Mouse (Mus musculus) midbrain, embryonic 10.5 days (tissue): ENCODE results near the gene Nppa. TPM values are rescaled to one million over a fixed set of nuclear protein-coding genes. Genes with fewer than 3 reads are reported as not detected.
A peak's percentile ranks its signal among the peaks of the same experiment; 100 is the strongest.

ENCODE experiments used
- DNase-seq: peaks from one replicate; pipeline ENCODE4 v3.0.0-alpha.2; 2017; ENCODE audit warnings: low spot score
- H3K27ac ChIP-seq: fragments of 300-500 bp; sonication (generic); replicated peaks from 2 replicates; pipeline ENCODE4 v1.5.1; 2016; ENCODE audit warnings: mild to moderate bottlenecking
- H3K27me3 ChIP-seq: fragments of 300-500 bp; sonication (generic); 2 replicates; pipeline ENCODE4 v1.6.1; 2016; ENCODE audit warnings: low read depth, mild to moderate bottlenecking; ENCODE audit not compliant: poor library complexity, severe bottlenecking
- H3K36me3 ChIP-seq: fragments of 300-500 bp; sonication (generic); 2 replicates; pipeline ENCODE4 v1.6.1; 2016; ENCODE audit warnings: mild to moderate bottlenecking, moderate library complexity
- H3K4me1 ChIP-seq: fragments of 300-500 bp; sonication (generic); 2 replicates; pipeline ENCODE4 v1.6.1; 2016
- H3K4me3 ChIP-seq: fragments of 300-500 bp; sonication (generic); 2 replicates; pipeline ENCODE4 v1.5.1; 2016; ENCODE audit warnings: mild to moderate bottlenecking, moderate library complexity
- H3K9me3 ChIP-seq: fragments of 300-500 bp; sonication (generic); replicated peaks from 2 replicates; pipeline ENCODE4 v1.6.1; 2016; ENCODE audit warnings: mild to moderate bottlenecking
- WGBS: fragments of 180-500 bp; shearing (Covaris S2); methylation state at CpG from one replicate; pipeline ENCODE4 v1.1.7; 2016; 5-methylcytosine and 5-hydroxymethylcytosine counted together
- polyA plus RNA-seq: library from polyadenylated mRNA; unstranded; fragments of >200 nt; fragmentation: Nextera tagmentation; extraction: Ambion mirVana; gene quantifications from 2 replicates; pipeline ENCODE4 v1.2.1, GENCODE M21; 2016

The Nppa gene
- polyA plus RNA-seq, 1 experiment from 2014 or later, result 0.25 TPM

DNA sequence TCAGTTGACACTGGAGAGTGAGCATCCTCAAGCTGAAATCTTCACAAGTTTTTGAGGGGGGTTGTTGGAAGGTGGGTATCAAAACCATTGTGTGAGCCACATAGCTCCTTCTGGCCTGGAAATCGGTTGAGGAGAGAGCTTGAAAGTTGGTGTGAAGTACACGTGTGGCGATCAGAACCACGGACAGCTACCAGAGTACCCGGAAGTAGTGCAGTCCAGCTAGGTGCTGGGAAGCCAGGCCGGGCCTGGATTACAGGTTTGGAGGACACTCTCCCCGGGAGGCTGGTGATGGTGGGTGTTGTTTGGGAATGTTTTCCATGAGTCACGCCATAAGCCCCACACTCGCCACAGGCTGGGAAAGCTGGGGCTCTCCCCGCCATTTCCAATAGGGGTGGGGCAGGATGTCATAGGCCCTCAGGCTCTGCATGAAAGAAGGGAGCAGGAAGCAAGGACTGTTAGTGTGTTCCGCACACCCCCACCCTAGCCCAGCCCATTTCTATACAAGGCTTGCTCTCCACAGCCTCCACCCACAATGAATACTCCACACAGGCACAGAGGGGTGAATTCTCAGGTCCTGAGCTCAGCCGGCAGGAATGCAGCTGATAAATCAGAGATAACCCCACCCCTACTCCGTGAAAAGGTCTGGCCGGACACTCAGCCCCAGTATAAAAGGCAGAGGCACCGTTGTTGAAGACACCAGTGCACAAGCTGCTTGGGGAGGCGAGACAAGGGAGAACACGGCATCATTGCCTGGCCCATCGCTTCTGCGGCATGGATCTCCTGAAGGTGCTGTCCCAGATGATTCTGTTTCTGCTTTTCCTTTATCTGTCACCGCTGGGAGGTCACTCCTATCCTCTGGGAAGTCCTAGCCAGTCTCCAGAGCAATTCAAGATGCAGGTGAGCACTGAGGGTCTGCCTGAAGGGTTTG is 15.1 kb upstream of the Nppa start, which contains the start of gene Nppb:
Gene Nppb (plus strand): TSS at position 584 of the 928 bp plus-strand sequence.
- H3K4me3 ChIP-seq, result no peak within 1 kb of the TSS
- no peaks in the 10 kb centered on the region for H3K36me3 ChIP-seq
- WGBS, result 39% methylated on average over 20 of the region's 20 CpGs
- DNase-seq, result peak; percentile 34
- no peak within 1 kb of the TSS for H3K27ac ChIP-seq
- H3K4me1 ChIP-seq, result peaks cover 7% of the 10 kb centered on the region
- no peaks in the 10 kb centered on the region for H3K27me3 ChIP-seq
- H3K9me3 ChIP-seq, result no peaks in the 10 kb centered on the region

DNA sequence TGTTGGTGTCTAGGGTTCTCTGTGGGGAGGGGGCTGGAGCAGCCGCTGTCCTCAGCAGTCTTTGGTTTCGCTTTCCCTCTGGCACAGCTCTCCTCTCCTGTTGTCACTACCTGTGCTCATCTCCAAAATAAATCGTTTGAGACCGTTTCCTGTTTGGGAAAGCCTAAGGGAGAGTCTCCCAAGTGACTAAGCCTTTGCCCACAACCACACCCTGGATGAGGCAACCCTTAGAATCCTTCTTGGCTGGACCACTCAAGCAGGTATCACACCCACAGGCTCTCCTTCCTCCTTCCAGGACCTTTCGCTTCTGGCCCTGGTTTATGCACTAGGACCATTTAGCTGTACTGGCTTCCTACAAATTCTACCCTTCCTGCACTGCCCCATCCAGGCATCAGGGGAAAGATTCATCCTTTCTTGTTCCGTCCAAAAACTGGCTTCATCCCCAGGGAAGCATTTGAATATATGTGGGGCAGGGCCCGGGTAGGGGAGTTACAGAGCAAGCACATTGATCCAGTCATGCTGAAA is 6.9 kb upstream of the Nppa start:
- DNase-seq, result no peak
- H3K36me3 ChIP-seq, result no peaks in the 10 kb centered on the region
- H3K9me3 ChIP-seq, result no peaks in the 10 kb centered on the region

DNA sequence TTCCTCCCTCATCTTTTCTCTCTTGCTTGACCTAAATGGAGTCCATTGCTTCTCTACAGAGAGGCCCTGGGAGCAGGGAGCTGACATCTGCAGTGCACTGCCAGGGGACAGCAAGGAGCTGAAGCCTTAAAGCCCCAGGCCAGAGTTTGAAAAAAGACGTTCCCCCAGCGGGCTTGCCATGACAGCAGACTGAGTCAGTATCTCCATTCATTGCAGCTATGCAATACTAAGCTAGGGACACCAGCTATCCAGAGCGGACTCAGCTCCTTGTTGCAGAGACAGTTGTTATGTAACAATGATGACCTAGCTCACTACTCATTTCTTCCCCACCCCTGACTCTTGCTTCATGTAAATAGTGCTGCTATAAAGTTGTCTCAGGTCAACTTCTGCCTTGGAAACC is 5.2 kb upstream of the Nppa start:
- WGBS, result 85% methylated on average over 3 of the region's 3 CpGs

More for the DNA sequence above, 6.9 kb upstream of the Nppa start:
- no peaks in the 10 kb centered on the region for H3K27me3 ChIP-seq
- whole genome bisulfite sequencing, result 70% methylated on average over 7 of the region's 7 CpGs
- no peak overlapping the region for H3K4me3 ChIP-seq
- no peak overlapping the region for H3K27ac ChIP-seq
- no peaks in the 10 kb centered on the region for H3K4me1 ChIP-seq

DNA sequence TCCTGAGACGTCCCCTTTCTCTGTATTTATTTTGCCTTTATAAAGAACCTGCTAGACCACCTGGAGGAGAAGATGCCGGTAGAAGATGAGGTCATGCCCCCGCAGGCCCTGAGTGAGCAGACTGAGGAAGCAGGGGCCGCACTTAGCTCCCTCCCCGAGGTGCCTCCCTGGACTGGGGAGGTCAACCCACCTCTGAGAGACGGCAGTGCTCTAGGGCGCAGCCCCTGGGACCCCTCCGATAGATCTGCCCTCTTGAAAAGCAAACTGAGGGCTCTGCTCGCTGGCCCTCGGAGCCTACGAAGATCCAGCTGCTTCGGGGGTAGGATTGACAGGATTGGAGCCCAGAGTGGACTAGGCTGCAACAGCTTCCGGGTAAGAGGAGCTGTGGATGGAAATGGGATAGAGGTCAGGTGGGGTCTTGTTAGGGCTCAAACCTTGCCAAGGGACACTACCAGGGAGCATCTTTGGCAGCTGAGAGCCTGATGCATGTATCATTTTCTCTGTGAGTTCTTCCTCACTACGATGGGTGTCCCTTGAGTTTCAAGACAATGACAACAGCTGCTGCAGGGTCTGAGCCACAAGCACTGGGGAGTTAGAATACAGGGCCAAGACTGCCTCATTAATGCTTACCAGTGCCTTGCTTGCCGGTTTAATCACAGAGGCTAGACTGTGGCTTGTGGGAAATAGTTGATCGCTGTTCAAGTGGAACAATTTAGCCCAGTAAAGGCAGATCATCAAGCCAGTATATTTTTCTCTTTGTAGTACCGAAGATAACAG is 679 bp downstream of the Nppa start:
- H3K4me3 ChIP-seq, result no peak overlapping the region
- H3K9me3 ChIP-seq, result no peaks in the 10 kb centered on the region
- peaks cover 14% of the 10 kb centered on the region for H3K4me1 ChIP-seq
- DNase-seq, result no peak
- no peak overlapping the region; the same call in 1 of the 2 replicates for H3K27ac ChIP-seq
- H3K36me3 ChIP-seq, result peaks cover 31% of the 10 kb centered on the region
- no peaks in the 10 kb centered on the region for H3K27me3 ChIP-seq
- 84% methylated on average over 17 of the region's 17 CpGs for WGBS

More for the DNA sequence above, 5.2 kb upstream of the Nppa start:
- Histone ChIP-seq H3K27ac (no peak overlapping the region), H3K36me3 (no peaks in the 10 kb centered on the region), H3K4me3 (no peak overlapping the region), H3K4me1 (peaks cover 4% of the 10 kb centered on the region), H3K9me3 (no peaks in the 10 kb centered on the region), H3K27me3 (no peaks in the 10 kb centered on the region)
- DNase-seq, result no peak

DNA sequence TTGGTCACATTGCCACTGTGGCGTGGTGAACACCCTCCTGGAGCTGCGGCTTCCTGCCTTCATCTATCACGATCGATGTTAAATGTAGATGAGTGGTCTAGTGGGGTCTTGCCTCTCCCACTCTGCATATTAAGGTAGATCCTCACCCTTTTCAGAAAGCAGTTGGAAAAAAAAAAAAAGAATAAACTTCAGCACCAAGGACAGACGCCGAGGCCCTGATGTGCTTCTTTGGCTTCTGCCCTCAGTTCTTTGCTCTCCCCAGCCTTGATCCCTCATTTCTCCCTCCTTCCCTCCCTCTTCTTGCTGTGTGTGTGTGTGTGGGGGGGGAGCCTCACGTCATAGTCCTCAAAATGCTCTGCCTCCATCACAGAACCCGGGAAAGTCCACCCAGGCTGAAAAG is 1.3 kb downstream of the Nppa start:
- Histone ChIP-seq H3K27me3 (no peaks in the 10 kb centered on the region), H3K4me3 (no peak overlapping the region), H3K36me3 (peaks cover 37% of the 10 kb centered on the region), H3K9me3 (no peaks in the 10 kb centered on the region), H3K27ac (no peak overlapping the region), H3K4me1 (peaks cover 14% of the 10 kb centered on the region)
- DNase-seq, result no peak
- 44% methylated on average over 8 of the region's 8 CpGs for WGBS

DNA sequence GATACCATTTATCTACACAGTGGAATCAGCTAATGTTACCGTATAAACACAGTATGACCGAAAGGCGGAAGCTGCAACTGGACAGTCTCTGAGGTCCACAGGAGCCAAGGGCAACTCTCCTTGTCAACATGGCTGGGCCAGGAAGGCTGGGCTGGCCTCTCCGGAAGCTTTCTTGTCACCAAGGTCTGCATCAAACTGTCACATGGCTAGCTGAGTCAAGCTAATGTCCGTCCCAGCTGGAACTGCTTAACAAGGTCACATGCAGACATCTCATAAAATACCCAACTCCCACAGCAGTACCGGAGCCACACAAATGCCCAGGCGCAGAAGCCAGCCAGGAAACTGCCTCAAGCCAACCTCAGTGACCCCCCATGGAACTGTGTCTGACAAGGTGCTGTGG is 3.8 kb downstream of the Nppa start:
- H3K27ac ChIP-seq, result no peak overlapping the region
- H3K4me3 ChIP-seq, result no peak overlapping the region
- 93% methylated on average over 7 of the region's 7 CpGs for WGBS
- no peak for DNase-seq
- no peaks in the 10 kb centered on the region for H3K9me3 ChIP-seq
- no peaks in the 10 kb centered on the region for H3K27me3 ChIP-seq
- peaks cover 14% of the 10 kb centered on the region for H3K4me1 ChIP-seq
- peaks cover 62% of the 10 kb centered on the region for H3K36me3 ChIP-seq

DNA sequence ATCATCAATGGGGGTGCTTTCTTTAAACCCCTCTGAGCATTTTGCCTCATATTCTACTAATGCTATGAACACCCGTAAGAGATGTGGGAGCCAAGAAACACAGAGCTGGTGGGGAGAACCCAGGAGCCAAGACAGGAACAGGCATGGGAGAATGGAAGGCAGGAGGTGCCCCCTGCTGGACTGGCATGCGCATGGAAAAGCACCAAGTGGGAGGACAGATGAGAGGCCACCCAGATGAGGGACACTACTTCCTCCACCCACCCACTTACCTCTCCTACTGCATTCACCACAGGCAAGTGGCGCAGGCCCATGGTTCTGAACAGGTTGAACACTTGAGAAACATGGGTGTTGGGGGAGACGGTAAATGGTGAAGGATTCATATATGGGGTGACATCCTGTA is 7.9 kb downstream of the Nppa start:
- H3K36me3 ChIP-seq, result peaks cover 100% of the 10 kb centered on the region

DNA sequence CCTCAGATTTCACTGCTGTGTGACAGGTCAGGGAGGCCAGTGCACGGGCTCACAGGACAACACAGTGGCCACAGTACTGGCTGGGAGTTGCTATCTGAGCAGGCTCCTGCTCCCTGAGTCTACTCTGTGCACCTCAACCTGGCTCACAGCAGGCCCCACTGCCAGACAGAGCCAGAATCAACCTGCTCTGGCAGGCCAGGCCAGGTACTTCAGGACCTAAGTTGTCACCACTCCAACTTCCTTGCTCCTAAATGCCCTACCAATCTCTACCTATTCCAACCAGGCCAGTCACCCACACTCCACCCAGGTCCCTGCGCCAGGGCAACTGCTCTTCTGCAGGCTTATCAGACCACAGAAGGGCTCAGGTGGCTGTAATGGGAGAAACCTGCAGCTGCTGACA is 9.1 kb downstream of the Nppa start:
- Histone ChIP-seq H3K36me3 (peaks cover 100% of the 10 kb centered on the region), H3K27ac (no peak overlapping the region)
- WGBS, result 88% methylated on average over 2 of the region's 2 CpGs

More for the DNA sequence above, 7.9 kb downstream of the Nppa start:
- H3K27me3 ChIP-seq, result no peaks in the 10 kb centered on the region
- no peak for DNase-seq
- H3K4me3 ChIP-seq, result no peak overlapping the region
- 0 out of 2 replicates have a peak, but pooled peaks cover 3% of the 10 kb centered on the region for H3K4me1 ChIP-seq
- H3K9me3 ChIP-seq, result no peaks in the 10 kb centered on the region
- no peak overlapping the region for H3K27ac ChIP-seq
- WGBS, result 80% methylated on average over 4 of the region's 4 CpGs

DNA sequence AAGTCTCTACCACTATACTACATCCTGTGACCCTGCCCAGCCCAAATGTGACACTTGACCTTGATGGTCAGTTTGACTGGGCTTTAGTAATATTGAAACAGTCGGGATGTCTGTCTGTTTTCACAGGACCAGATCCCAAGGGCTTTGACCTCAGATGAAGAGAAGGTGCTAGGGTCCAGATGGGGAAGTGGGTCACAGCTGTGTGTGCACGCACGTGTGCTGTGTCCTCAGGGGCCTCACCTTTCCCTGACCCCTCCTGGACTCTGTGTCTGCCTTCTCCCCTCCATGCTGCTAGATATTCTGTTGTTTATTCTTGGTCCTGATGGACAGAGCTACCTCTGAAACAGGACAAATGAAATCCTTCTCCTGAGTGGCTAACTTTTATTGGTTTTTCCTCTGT is 10.8 kb downstream of the Nppa start:
- Histone ChIP-seq H3K4me1 (0 out of 2 replicates have a peak, but pooled peaks cover 3% of the 10 kb centered on the region), H3K9me3 (no peaks in the 10 kb centered on the region), H3K36me3 (peaks cover 100% of the 10 kb centered on the region), H3K4me3 (no peak overlapping the region), H3K27me3 (no peaks in the 10 kb centered on the region), H3K27ac (no peak overlapping the region)
- WGBS, result 82% methylated on average over 3 of the region's 3 CpGs
- no peak for DNase-seq

More for the DNA sequence above, 9.1 kb downstream of the Nppa start:
- 0 out of 2 replicates have a peak, but pooled peaks cover 3% of the 10 kb centered on the region for H3K4me1 ChIP-seq
- no peak overlapping the region for H3K4me3 ChIP-seq
- H3K9me3 ChIP-seq, result no peaks in the 10 kb centered on the region
- no peaks in the 10 kb centered on the region for H3K27me3 ChIP-seq
- no peak for DNase-seq

DNA sequence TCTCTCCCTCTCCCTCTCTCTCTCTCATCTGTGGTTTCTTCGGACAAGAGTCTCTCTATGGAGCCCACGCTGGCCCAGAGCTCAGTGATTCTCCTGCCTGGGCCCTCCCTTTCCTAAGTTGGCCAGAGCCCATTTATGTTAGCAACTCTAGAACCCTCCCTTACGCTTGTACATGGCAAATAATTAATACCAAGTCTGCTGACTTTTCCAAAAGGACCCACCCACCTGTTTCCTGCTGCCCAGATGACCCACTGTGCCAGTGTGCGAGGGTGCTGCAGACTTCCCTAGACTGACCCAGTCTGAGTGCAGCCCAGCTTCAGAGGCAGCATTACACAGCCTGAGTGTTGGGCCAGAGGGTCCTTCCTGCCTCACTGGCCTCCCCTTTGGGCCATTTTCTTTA is 11.7 kb downstream of the Nppa start:
- WGBS, result 89% methylated on average over 4 of the region's 4 CpGs

DNA sequence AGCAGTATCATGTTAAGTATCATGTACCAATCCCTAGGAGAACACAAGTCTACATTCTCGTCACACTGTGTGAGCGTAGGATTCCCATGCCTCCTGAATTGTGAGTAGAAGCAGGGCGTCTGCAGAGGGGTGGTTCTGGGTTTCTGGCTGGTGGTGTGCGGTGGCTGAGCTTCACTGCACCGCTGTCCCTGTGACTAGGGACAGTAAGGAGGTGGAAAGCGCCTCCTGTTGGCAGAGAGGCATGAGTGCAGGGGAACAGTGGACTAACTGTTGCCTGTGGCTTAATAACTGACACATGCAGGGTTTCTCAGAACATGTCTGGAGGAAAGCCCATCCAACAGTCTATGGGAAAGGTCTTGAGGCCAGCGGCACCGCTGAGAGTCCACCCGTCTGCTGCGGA is 14.9 kb downstream of the Nppa start:
- H3K27ac ChIP-seq, result no peak overlapping the region
- H3K4me1 ChIP-seq, result 0 out of 2 replicates have a peak, but pooled peaks cover 3% of the 10 kb centered on the region
- no peaks in the 10 kb centered on the region for H3K27me3 ChIP-seq
- H3K9me3 ChIP-seq, result no peaks in the 10 kb centered on the region
- peaks cover 100% of the 10 kb centered on the region for H3K36me3 ChIP-seq
- DNase-seq, result no peak
- WGBS, result 84% methylated on average over 10 of the region's 10 CpGs
- no peak overlapping the region for H3K4me3 ChIP-seq

More for the DNA sequence above, 11.7 kb downstream of the Nppa start:
- no peak overlapping the region for H3K4me3 ChIP-seq
- 0 out of 2 replicates have a peak, but pooled peaks cover 3% of the 10 kb centered on the region for H3K4me1 ChIP-seq
- H3K27ac ChIP-seq, result no peak overlapping the region
- H3K36me3 ChIP-seq, result peaks cover 100% of the 10 kb centered on the region
- no peak for DNase-seq
- H3K27me3 ChIP-seq, result no peaks in the 10 kb centered on the region
- H3K9me3 ChIP-seq, result no peaks in the 10 kb centered on the region

DNA sequence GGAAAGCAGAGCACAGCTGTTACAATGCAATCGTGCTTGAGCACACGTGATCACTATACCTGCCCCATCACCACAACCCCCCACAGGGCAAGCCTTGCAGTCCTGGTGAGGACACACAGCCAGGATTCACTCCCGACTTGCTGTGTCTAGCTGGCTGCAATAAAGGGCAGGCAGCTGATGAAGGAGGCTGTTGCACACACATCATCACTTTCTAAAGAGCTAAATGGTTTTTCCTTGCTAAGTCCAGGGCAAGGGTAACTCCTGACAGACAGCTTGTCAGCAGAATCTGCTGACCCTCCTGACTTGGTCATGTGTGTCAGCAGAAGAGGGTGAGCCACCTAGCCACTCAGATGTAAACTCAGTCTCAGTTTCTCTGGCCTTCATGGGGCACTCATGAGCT is 16.5 kb downstream of the Nppa start:
- Histone ChIP-seq H3K9me3 (no peaks in the 10 kb centered on the region), H3K4me3 (no peak overlapping the region), H3K27ac (no peak overlapping the region), H3K36me3 (peaks cover 100% of the 10 kb centered on the region), H3K27me3 (no peaks in the 10 kb centered on the region), H3K4me1 (no peaks in the 10 kb centered on the region)
- 82% methylated on average over 3 of the region's 3 CpGs for WGBS
- no peak for DNase-seq
